Comparison of ENCODE assay signal across 15 mouse cellular contexts in genomic region chr4:119717443-119717842, GRCm38 (mm10). TPM values are rescaled to one million over a fixed set of nuclear protein-coding genes. Genes with fewer than 3 reads are reported as not detected.
DNase-seq lines count a peak whose midpoint lies in the region; ATAC-seq lines count a peak whose summit lies in the region.
"Had no signal": no experiment of that assay in that cellular context is flagged by ENCODE, and none has a peak within 500 bp of the region (broad histone marks: within the 10 kb centered on the region; RNA-seq: fewer than 3 reads in every experiment).

No protein-coding gene starts in this region.

- peak; percentile 98 for DNase-seq in heart, adult 11 months
- DNase-seq in heart, embryonic 10.5 days (ENCODE audit: low spot score) = no peak
- peak; percentile 49 for DNase-seq in right cerebral cortex, adult 18-20 months
- DNase-seq in right cerebral cortex, postnatal 14 days = no peak
- DNase-seq in heart, postnatal 36 days = peak; percentile 35 to 43
- peak; percentile 54 for DNase-seq in skeletal muscle tissue, adult 2 months (ENCODE audit: low read depth, low spot score)
- DNase-seq in spleen, postnatal 14 days (ENCODE audit: low spot score in 2 of 2) = no peak
- DNase-seq: cerebellum, adult 11-12 months; lung, embryonic 14.5 days; thymus, adult 2 months had no signal

- no peaks in the 10 kb centered on the region; the same call in 1 of the 2 replicates for H3K27me3 ChIP-seq in heart, embryonic 10.5 days (ENCODE audit: insufficient read depth, poor library complexity, severe bottlenecking)
- no peaks in the 10 kb centered on the region for H3K27me3 ChIP-seq in midbrain, embryonic 16.5 days (ENCODE audit: control insufficient read depth, insufficient read depth, low read depth, low read length)

- H3K36me3 ChIP-seq in heart, embryonic 10.5 days = no peaks in the 10 kb centered on the region
- H3K36me3 ChIP-seq in midbrain, embryonic 16.5 days (ENCODE audit: control insufficient read depth, insufficient read depth, low read length) = no peaks in the 10 kb centered on the region

- peaks cover 15% of the 10 kb centered on the region for H3K4me1 ChIP-seq in heart, embryonic 10.5 days
- no peaks in the 10 kb centered on the region for H3K4me1 ChIP-seq in midbrain, embryonic 16.5 days (ENCODE audit: control insufficient read depth, insufficient read depth, low read length)

- intact Hi-C loops in heart, postnatal 36 days (cut with DNase I) = no loop called here

- H3K27ac ChIP-seq in heart, embryonic 10.5 days = no peak overlapping the region
- no peak overlapping the region for H3K27ac ChIP-seq in midbrain, embryonic 16.5 days (ENCODE audit: low read length)

- no peak for ATAC-seq in midbrain, embryonic 16.5 days
- ATAC-seq: intestine, postnatal 0 days had no signal

- no peaks in the 10 kb centered on the region for H3K9me3 ChIP-seq in heart, embryonic 10.5 days
- no peaks in the 10 kb centered on the region for H3K9me3 ChIP-seq in midbrain, embryonic 16.5 days (replicated peaks; ENCODE audit: control insufficient read depth, low read length, poor library complexity, severe bottlenecking)

- no peak overlapping the region for H3K9ac ChIP-seq in midbrain, embryonic 16.5 days (ENCODE audit: low read depth, low read length)
- H3K9ac ChIP-seq: lung, embryonic 14.5 days had no signal

- no peak overlapping the region for H3K4me2 ChIP-seq in midbrain, embryonic 16.5 days (ENCODE audit: low read length)
- H3K4me2 ChIP-seq: lung, embryonic 14.5 days had no signal

- H3K4me3 ChIP-seq in heart, embryonic 10.5 days = no peak overlapping the region
- H3K4me3 ChIP-seq in midbrain, embryonic 16.5 days (ENCODE audit: low read depth, low read length) = no peak overlapping the region

- 88% methylated on average over 11 of the region's 11 CpGs for WGBS in heart, embryonic 10.5 days
- WGBS in midbrain, embryonic 16.5 days = 74% methylated on average over 11 of the region's 11 CpGs

RNA-seq across cellular contexts. Expression of gene Hivep3, which starts 16.1 kb away (rescaled TPM):
- polyA plus RNA-seq in heart, embryonic 10.5 days (2016; fragmentation: Nextera tagmentation; extraction: Ambion mirVana) = 3.2 and 3.3 TPM in 2 replicates
- total RNA-seq in heart, postnatal 36 days (2021) = 1 to 10 TPM; 5.7 to 6.3 TPM
- polyA plus RNA-seq in midbrain, embryonic 16.5 days (2015; fragmentation: Nextera tagmentation; extraction: Ambion mirVana) = 16.0 and 20.2 TPM in 2 replicates

RNA-seq across cellular contexts. Expression of gene Guca2b, which starts 58.7 kb away (rescaled TPM):
- polyA plus RNA-seq in heart, embryonic 10.5 days (2016; fragmentation: Nextera tagmentation; extraction: Ambion mirVana) = not detected in 2 replicates
- total RNA-seq in heart, postnatal 36 days (2021) = under 1 TPM in 1 of 2 experiments, not detected in 1; 0.89 TPM
- not detected in 2 replicates for polyA plus RNA-seq in midbrain, embryonic 16.5 days (2015; fragmentation: Nextera tagmentation; extraction: Ambion mirVana)
- total RNA-seq: granulocyte monocyte progenitor cell, adult 5-6 weeks; monocyte, adult 5-6 weeks had no signal
- polyA plus RNA-seq: embryonic facial prominence, embryonic 14.5 days; lung, embryonic 14.5 days had no signal

Comparison
In these comparisons a context has a peak if more than half of its experiments do, and no peak if none do; other contexts are left out.
1. DNase-seq: peak in heart, adult 11 months (single experiment), right cerebral cortex, adult 18-20 months (single experiment), heart, postnatal 36 days (2 of 2) and skeletal muscle tissue, adult 2 months (single experiment); none in heart, embryonic 10.5 days (single experiment), right cerebral cortex, postnatal 14 days (single experiment) and spleen, postnatal 14 days (0 of 2).